7 mouse cellular contexts compared by ENCODE assay signal in the genomic region with DNA sequence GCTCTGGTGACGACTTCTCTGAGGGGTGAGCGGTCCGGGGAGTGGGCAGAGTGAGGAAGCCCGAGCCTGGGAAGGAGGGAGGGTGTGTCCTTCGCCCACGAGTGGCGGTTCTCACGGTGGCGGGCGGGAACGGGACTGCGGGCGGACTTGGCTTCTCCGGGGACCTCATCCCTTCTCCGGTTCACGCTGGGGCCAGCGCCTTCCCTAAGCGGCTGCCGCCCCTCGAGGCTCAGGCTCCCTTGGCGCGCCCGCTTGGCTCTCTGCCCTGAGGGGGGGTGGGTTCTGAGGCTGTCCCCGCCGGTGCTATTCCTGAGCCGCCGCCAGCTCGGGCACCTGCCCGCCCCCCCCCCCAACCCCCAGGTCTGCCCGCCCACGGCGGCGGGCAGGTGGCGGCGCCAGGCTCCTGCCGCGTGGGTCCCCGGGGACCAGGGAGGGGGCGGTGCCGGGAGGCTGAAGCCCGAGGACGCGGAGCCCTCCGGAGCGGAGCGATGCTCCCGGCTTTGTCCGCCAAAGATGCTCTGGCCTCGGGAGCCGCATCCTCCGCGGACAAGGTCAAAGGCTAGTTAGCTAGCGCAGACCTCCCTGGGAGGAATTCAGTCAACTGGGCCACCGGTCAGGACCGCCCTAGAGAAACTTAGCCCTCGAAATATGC. TPM values are rescaled to one million over a fixed set of nuclear protein-coding genes. Genes with fewer than 3 reads are reported as not detected.
A peak's percentile ranks its signal among the peaks of the same experiment; 100 is the strongest.
DNase-seq lines count a peak whose midpoint lies in the region; ATAC-seq lines count a peak whose summit lies in the region.

No protein-coding gene starts in this region.

- peak overlapping the region; percentile 96 for H3K4me3 ChIP-seq in brown adipose tissue, adult 24 weeks (ENCODE audit: insufficient read depth, low read depth, low read length)
- H3K4me3 ChIP-seq in midbrain, embryonic 11.5 days (ENCODE audit: low read depth, low read length): peak overlapping the region; percentile 63

- H3K27me3 ChIP-seq in midbrain, embryonic 11.5 days (ENCODE audit: control insufficient read depth, insufficient read depth, low read length): no peaks in the 10 kb centered on the region

- peak overlapping the region; percentile 43 for H3K4me2 ChIP-seq in midbrain, embryonic 11.5 days

- peak overlapping the region; percentile 70 for H3K9ac ChIP-seq in midbrain, embryonic 11.5 days (ENCODE audit: low read length)

- no peaks in the 10 kb centered on the region for H3K4me1 ChIP-seq in brown adipose tissue, adult 24 weeks (ENCODE audit: control insufficient read depth, insufficient read depth, insufficient read length, low read length)
- no peaks in the 10 kb centered on the region for H3K4me1 ChIP-seq in midbrain, embryonic 11.5 days (ENCODE audit: control insufficient read depth, insufficient read depth, low read length)

- DNase-seq in right cerebral cortex, postnatal 14 days: peak; percentile 7
- DNase-seq in right cerebral cortex, adult 18-20 months: no peak
- peak; percentile 16 to 27 for DNase-seq in gastrocnemius, postnatal 36 days
- peak; percentile 53 for DNase-seq in kidney, postnatal 10 days
- peak; percentile 84 for DNase-seq in midbrain, embryonic 11.5 days (ENCODE audit: low spot score, missing footprints)
- peak; percentile 33 for DNase-seq in urinary bladder, postnatal 25 days (ENCODE audit: low spot score)

- H3K27ac ChIP-seq in brown adipose tissue, adult 24 weeks (replicated peaks; ENCODE audit: low read depth, low read length): peak overlapping the region; percentile 92
- peak overlapping the region; percentile 53; the same call in 1 of the 2 replicates for H3K27ac ChIP-seq in midbrain, embryonic 11.5 days (ENCODE audit: low read depth, low read length)

- intact Hi-C loops in gastrocnemius, postnatal 36 days (cut with DNase I): loop anchor here (10.0 kb wide), 1 partner anchor 432 kb away; no protein-coding TSS in a partner anchor

- H3K9me3 ChIP-seq in midbrain, embryonic 11.5 days (ENCODE audit: control insufficient read depth, low read length): no peaks in the 10 kb centered on the region

- WGBS in midbrain, embryonic 11.5 days: 22% methylated on average over 41 of the region's 56 CpGs

- ATAC-seq in midbrain, embryonic 11.5 days (ENCODE audit: low FRiP score): peak; percentile 72

- H3K36me3 ChIP-seq in midbrain, embryonic 11.5 days (ENCODE audit: control insufficient read depth, insufficient read depth, low read length): no peaks in the 10 kb centered on the region

RNA-seq across cellular contexts. Expression of gene Bclaf3, which starts 6.4 kb away (rescaled TPM):
- 4.7 and 4.8 TPM in 2 replicates for polyA plus RNA-seq in brown adipose tissue, adult 24 weeks (2012; ENCODE audit: insufficient read depth, insufficient read length, missing spikeins)
- total RNA-seq in gastrocnemius, postnatal 36 days (2021): 1 to 10 TPM; 1.5 to 1.7 TPM
- 29.5 and 32.0 TPM in 2 replicates for polyA plus RNA-seq in midbrain, embryonic 11.5 days (2014; fragmentation: Nextera tagmentation; extraction: Ambion mirVana)
